Mouse (Mus musculus): ENCODE data around the gene Sqstm1. TPM values are rescaled to one million over a fixed set of nuclear protein-coding genes. Genes with fewer than 3 reads are reported as not detected.
A peak's percentile ranks its signal among the peaks of the same experiment; 100 is the strongest.

Gene Sqstm1
- polyA plus RNA-seq, 1 experiment: 171 TPM

DNA sequence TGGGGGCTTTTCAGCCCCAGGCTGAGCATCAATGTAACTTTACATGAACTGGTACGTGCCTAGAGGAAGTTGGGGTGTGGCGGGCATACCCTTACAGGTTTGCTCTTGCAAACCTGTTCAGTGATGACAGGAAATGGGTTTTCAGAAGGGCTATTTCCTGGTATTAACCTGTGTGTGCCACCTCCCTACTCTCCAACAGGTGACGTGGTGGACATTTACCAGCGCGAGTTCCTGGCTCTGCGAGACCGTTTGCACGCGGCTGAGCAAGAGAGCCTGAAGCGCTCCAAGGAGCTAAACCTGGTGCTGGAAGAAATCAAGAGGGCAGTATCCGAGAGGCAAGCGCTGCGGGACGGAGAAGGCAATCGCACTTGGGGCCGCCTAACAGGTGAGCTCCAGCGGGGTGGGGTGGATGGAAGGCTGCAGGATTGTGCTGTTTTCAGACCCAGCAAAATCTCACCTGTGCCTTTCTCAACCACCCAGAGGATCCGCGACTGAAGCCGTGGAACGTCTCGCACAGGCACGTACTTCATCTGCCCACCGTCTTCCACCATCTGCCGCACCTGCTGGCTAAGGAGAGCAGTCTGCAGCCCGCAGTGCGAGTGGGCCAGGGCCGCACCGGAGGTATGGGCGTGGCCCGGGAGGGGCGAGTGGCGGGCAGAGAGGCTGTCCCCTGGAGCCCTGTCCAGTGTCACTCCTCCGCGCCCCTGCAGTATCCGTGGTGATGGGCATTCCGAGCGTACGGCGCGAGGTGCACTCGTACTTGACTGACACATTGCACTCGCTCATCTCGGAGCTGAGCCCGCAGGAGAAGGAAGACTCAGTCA lies 20.1 kb upstream of the Sqstm1 start:
- Histone ChIP-seq H3K36me3 (ENCODE audit: control insufficient read depth, insufficient read depth, low read length) (peaks cover 41% of the 10 kb centered on the region), H3K27ac (ENCODE audit: insufficient read depth, low read depth, low read length) (0 out of 2 replicates have a peak overlapping the region, but pooled peaks have one; percentile 17), H3K4me3 (ENCODE audit: low read depth, low read length) (peak overlapping the region; percentile 38), H3K27me3 (ENCODE audit: control insufficient read depth, insufficient read depth, low read length) (no peaks in the 10 kb centered on the region), H3K4me1 (ENCODE audit: control insufficient read depth, insufficient read depth, insufficient read length, low read length) (peaks cover 46% of the 10 kb centered on the region)
- 60% methylated on average over 45 of the region's 45 CpGs for WGBS
- TF ChIP-seq POLR2A (IDR thresholded peaks at IDR 0.05; ENCODE audit: low read depth, low read length) (no peak), CTCF (IDR thresholded peaks at IDR 0.05; ENCODE audit: extremely low read depth, insufficient read length, insufficient replicate concordance, low read depth, low read length) (no peak)

DNA sequence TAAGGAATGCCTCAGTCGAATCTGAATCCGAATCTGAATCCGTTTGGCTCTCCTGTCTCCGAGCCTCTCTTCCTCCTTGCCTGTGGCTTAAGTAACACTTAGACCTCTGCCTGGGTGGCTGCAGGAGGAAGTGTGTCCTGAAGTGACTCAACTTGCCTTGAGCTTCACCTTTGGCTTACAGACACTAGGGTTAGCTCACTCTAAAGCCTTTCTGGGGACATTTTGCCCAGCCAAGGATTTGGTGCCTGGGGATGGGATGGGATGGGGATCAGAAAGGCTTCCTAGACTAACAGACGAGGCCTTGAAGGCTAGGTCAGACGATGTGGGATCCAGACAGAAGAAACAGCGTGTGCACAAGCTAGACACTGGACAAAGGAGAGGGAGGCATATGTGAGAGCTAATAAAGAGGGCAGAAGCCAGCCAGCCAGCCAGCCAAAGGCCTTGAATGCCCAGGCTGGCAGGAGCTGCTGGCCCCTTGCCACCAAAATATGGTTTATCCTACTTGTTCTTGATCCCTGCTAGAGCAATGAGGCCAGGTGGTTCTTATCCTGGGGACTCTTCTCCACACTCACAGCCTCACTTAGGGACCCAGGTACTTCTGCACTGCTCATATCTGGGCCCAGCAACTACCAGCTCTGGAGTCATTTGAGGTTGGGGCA lies 18.8 kb upstream of the Sqstm1 start:
- WGBS: 26% methylated on average over 7 of the region's 7 CpGs
- Histone ChIP-seq H3K4me1 (ENCODE audit: control insufficient read depth, insufficient read depth, insufficient read length, low read length) (peaks cover 46% of the 10 kb centered on the region), H3K36me3 (ENCODE audit: control insufficient read depth, insufficient read depth, low read length) (peaks cover 34% of the 10 kb centered on the region), H3K27ac (ENCODE audit: insufficient read depth, low read depth, low read length) (peak overlapping the region; percentile 34), H3K27me3 (ENCODE audit: control insufficient read depth, insufficient read depth, low read length) (no peaks in the 10 kb centered on the region), H3K4me3 (ENCODE audit: low read depth, low read length) (no peak overlapping the region)
- TF ChIP-seq CTCF (IDR thresholded peaks at IDR 0.05; ENCODE audit: extremely low read depth, insufficient read length, insufficient replicate concordance, low read depth, low read length) (no peak), POLR2A (IDR thresholded peaks at IDR 0.05; ENCODE audit: low read depth, low read length) (no peak)

DNA sequence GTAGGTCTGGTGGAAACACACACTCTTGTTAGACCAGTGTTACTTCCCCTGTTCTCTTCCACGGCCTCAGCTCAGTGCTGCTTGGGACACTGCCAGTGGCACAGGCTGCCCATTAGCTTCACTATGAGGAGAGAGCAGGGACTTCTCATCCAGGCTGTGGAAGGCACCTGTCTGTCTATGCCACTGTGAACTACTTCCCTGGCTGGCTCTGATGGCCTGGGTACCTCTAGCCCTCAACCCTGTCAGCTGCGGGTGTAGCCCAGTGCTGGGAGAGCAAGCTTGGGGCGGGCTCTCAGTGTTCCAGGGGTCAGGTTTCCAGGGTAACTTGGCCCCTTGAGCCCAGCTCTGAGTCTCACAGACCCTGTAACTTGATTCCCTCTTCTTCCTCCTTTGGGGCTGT lies 18.1 kb upstream of the Sqstm1 start:
- Histone ChIP-seq H3K36me3 (ENCODE audit: control insufficient read depth, insufficient read depth, low read length) (peaks cover 28% of the 10 kb centered on the region), H3K27ac (ENCODE audit: insufficient read depth, low read depth, low read length) (peak overlapping the region; percentile 34)
- WGBS: 42% methylated on average over 3 of the region's 3 CpGs

DNA sequence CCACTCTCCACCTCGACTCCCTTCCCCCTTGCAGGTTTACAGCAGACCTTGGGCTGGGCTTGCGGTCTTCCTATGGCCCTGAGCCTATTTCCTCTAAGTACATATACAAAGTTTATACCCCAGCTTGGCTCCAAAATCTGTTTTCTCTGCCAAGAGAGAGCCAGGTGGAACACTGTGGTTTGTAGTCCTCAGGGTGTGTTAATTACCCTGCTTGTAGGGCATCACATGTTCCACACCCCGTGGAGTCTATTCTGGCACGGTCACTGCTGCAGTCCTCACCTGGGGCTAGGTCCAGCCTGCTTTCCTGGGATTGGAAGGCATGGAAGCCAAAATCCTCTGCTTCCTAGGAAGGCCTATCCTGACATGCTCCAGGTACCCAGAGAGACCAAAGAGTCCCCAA lies 17.1 kb upstream of the Sqstm1 start:
- Histone ChIP-seq H3K4me1 (ENCODE audit: control insufficient read depth, insufficient read depth, insufficient read length, low read length) (peaks cover 46% of the 10 kb centered on the region), H3K27ac (ENCODE audit: insufficient read depth, low read depth, low read length) (peak overlapping the region; percentile 62), H3K27me3 (ENCODE audit: control insufficient read depth, insufficient read depth, low read length) (no peaks in the 10 kb centered on the region), H3K36me3 (ENCODE audit: control insufficient read depth, insufficient read depth, low read length) (peaks cover 18% of the 10 kb centered on the region), H3K4me3 (ENCODE audit: low read depth, low read length) (peak overlapping the region; percentile 9; the same call in 1 of the 2 replicates)
- WGBS: 23% methylated on average over 4 of the region's 4 CpGs
- no peak for TF ChIP-seq CTCF (IDR thresholded peaks at IDR 0.05; ENCODE audit: extremely low read depth, insufficient read length, insufficient replicate concordance, low read depth, low read length)
- no peak for TF ChIP-seq POLR2A (IDR thresholded peaks at IDR 0.05; ENCODE audit: low read depth, low read length)

More for the DNA sequence above, 18.1 kb upstream of the Sqstm1 start:
- Histone ChIP-seq H3K4me1 (ENCODE audit: control insufficient read depth, insufficient read depth, insufficient read length, low read length) (peaks cover 46% of the 10 kb centered on the region), H3K27me3 (ENCODE audit: control insufficient read depth, insufficient read depth, low read length) (no peaks in the 10 kb centered on the region), H3K4me3 (ENCODE audit: low read depth, low read length) (no peak overlapping the region)
- TF ChIP-seq POLR2A (IDR thresholded peaks at IDR 0.05; ENCODE audit: low read depth, low read length): no peak
- no peak for TF ChIP-seq CTCF (IDR thresholded peaks at IDR 0.05; ENCODE audit: extremely low read depth, insufficient read length, insufficient replicate concordance, low read depth, low read length)

DNA sequence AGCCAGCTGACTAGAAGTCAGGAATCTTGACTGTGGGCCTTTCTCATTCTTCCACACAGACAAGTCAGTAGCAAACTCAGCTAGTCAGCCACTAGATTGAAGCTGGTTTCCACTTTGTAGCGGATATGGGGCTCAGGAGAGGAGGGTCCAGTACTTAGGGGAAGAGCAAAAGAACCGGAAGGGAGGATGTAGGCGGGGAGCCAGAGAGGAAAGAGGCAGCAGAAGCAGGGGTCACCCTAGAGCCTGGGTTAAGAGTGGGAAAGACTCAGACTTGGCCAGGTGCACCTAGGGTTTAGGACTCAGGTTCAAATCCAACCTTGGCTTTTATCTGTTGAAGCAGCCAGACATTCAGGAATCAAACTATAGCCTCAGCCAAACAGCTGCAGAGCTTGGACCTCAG lies 16.6 kb upstream of the Sqstm1 start:
- H3K36me3 ChIP-seq (ENCODE audit: control insufficient read depth, insufficient read depth, low read length): peaks cover 12% of the 10 kb centered on the region
- TF ChIP-seq POLR2A (IDR thresholded peaks at IDR 0.05; ENCODE audit: low read depth, low read length): no peak
- no peak for TF ChIP-seq CTCF (IDR thresholded peaks at IDR 0.05; ENCODE audit: extremely low read depth, insufficient read length, insufficient replicate concordance, low read depth, low read length)
- peaks cover 48% of the 10 kb centered on the region for H3K4me1 ChIP-seq (ENCODE audit: control insufficient read depth, insufficient read depth, insufficient read length, low read length)
- H3K27ac ChIP-seq (ENCODE audit: insufficient read depth, low read depth, low read length): peak overlapping the region; percentile 62
- H3K27me3 ChIP-seq (ENCODE audit: control insufficient read depth, insufficient read depth, low read length): no peaks in the 10 kb centered on the region
- H3K4me3 ChIP-seq (ENCODE audit: low read depth, low read length): peak overlapping the region; percentile 9
- 17% methylated on average over 3 of the region's 3 CpGs for WGBS

DNA sequence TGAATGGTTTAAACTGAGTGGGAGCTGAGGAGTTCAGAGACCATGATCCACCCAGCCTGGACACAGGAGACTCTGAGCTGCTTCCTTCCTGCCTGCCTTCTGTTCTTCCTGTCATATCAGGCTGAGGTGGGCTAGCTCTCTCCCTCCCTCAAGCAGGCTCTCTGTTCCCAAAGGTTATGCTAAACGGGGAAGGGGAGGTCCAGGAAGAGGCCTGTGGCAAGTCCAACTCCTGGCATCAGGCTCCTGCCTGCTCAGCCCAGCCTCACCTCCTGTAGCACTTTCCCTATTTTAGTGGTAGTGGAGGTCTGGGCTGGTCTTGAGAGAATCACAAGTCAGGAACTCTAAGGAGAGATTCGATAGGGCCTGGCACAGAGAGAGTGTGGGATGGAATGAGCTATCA lies 15.8 kb upstream of the Sqstm1 start:
- 6% methylated on average over 2 of the region's 2 CpGs for WGBS
- Histone ChIP-seq H3K4me3 (ENCODE audit: low read depth, low read length) (peak overlapping the region; percentile 91), H3K36me3 (ENCODE audit: control insufficient read depth, insufficient read depth, low read length) (peaks cover 6% of the 10 kb centered on the region; the same call in 1 of the 2 replicates), H3K4me1 (ENCODE audit: control insufficient read depth, insufficient read depth, insufficient read length, low read length) (peaks cover 48% of the 10 kb centered on the region), H3K27ac (ENCODE audit: insufficient read depth, low read depth, low read length) (peak overlapping the region; percentile 62), H3K27me3 (ENCODE audit: control insufficient read depth, insufficient read depth, low read length) (no peaks in the 10 kb centered on the region)
- TF ChIP-seq POLR2A (IDR thresholded peaks at IDR 0.05; ENCODE audit: low read depth, low read length) (no peak), CTCF (IDR thresholded peaks at IDR 0.05; ENCODE audit: extremely low read depth, insufficient read length, insufficient replicate concordance, low read depth, low read length) (no peak)
